Mouse (Mus musculus) liver, embryonic 13.5 days (tissue): ENCODE data around the gene Kcnh1. TPM values are rescaled to one million over a fixed set of nuclear protein-coding genes. Genes with fewer than 3 reads are reported as not detected.

Experiments
- ATAC-seq: fragments of 200-750 bp; cut with Nextera tagmentation; 2 replicates; pipeline ENCODE4 v1.8.0; 2017; ENCODE audit warnings: low read depth, mild to moderate bottlenecking, moderate number of reproducible peaks, moderate library complexity
- DNase-seq: peaks from one replicate; pipeline ENCODE4 v3.0.0; 2022
- H3K27ac ChIP-seq: fragments of 300-500 bp; sonication (generic); 2 replicates; pipeline ENCODE4 v1.5.1; 2015; ENCODE audit warnings: moderate library complexity, mild to moderate bottlenecking, inconsistent platforms
- H3K27me3 ChIP-seq: fragments of 300-500 bp; sonication (generic); 2 replicates; pipeline ENCODE4 v1.6.1; 2015; ENCODE audit warnings: mild to moderate bottlenecking, inconsistent platforms
- H3K36me3 ChIP-seq: fragments of 300-500 bp; sonication (generic); 2 replicates; pipeline ENCODE4 v1.6.1; 2015; ENCODE audit warnings: mild to moderate bottlenecking, inconsistent platforms
- H3K4me1 ChIP-seq: fragments of 300-500 bp; sonication (generic); replicated peaks from 2 replicates; pipeline ENCODE4 v1.6.1; 2015; ENCODE audit warnings: inconsistent platforms
- H3K4me2 ChIP-seq: fragments of 300-500 bp; sonication (generic); 2 replicates; pipeline ENCODE4 v1.6.1; 2015; ENCODE audit warnings: inconsistent platforms, mild to moderate bottlenecking, moderate library complexity
- H3K4me3 ChIP-seq: fragments of 300-500 bp; sonication (generic); replicated peaks from 2 replicates; pipeline ENCODE4 v1.5.1; 2015; ENCODE audit warnings: mild to moderate bottlenecking, inconsistent platforms
- H3K9ac ChIP-seq: fragments of 300-500 bp; sonication (generic); 2 replicates; pipeline ENCODE4 v1.6.1; 2015; ENCODE audit warnings: mild to moderate bottlenecking, inconsistent platforms
- H3K9me3 ChIP-seq: fragments of 300-500 bp; sonication (generic); replicated peaks from 2 replicates; pipeline ENCODE4 v1.6.1; 2016; ENCODE audit warnings: inconsistent platforms
- WGBS: fragments of 180-500 bp; shearing (Covaris S2); methylation state at CpG from one replicate; pipeline ENCODE4 v1.1.7; 2015; ENCODE audit not compliant: insufficient replicate concordance; 5-methylcytosine and 5-hydroxymethylcytosine counted together
- polyA plus RNA-seq: library from polyadenylated mRNA; unstranded; fragments of >200 nt; fragmentation: Nextera tagmentation; extraction: Ambion mirVana; gene quantifications from 2 replicates; pipeline ENCODE4 v1.2.1, GENCODE M21; 2015

The Kcnh1 gene
- polyA plus RNA-seq, 1 experiment from 2014 or later, result 0.02 TPM

GRCm38 (mm10) chr1:192324223-192324622 lies 133.6 kb downstream of the Kcnh1 start:
- DNase-seq, result no peak
- 54% methylated on average over 3 of the region's 3 CpGs for WGBS

GRCm38 (mm10) chr1:192327052-192327451 lies 136.5 kb downstream of the Kcnh1 start:
- ATAC-seq (no peak), DNase-seq (no peak)
- Histone ChIP-seq H3K4me2 (no peak overlapping the region), H3K27ac (no peak overlapping the region), H3K27me3 (no peaks in the 10 kb centered on the region), H3K9me3 (no peaks in the 10 kb centered on the region; the same call in 1 of the 2 replicates), H3K4me3 (no peak overlapping the region), H3K4me1 (no peaks in the 10 kb centered on the region), H3K9ac (no peak overlapping the region), H3K36me3 (no peaks in the 10 kb centered on the region)
- WGBS, result 54% methylated on average over 8 of the region's 8 CpGs

More at GRCm38 (mm10) chr1:192324223-192324622, 133.6 kb downstream of the Kcnh1 start:
- Histone ChIP-seq H3K27ac (no peak overlapping the region), H3K4me3 (no peak overlapping the region), H3K4me1 (no peaks in the 10 kb centered on the region), H3K27me3 (no peaks in the 10 kb centered on the region), H3K36me3 (no peaks in the 10 kb centered on the region), H3K4me2 (no peak overlapping the region), H3K9me3 (no peaks in the 10 kb centered on the region), H3K9ac (no peak overlapping the region)
- ATAC-seq, result no peak

GRCm38 (mm10) chr1:192331207-192331606 lies 140.6 kb downstream of the Kcnh1 start:
- Histone ChIP-seq H3K9ac (no peak overlapping the region), H3K4me1 (no peaks in the 10 kb centered on the region), H3K36me3 (no peaks in the 10 kb centered on the region), H3K9me3 (no peaks in the 10 kb centered on the region; the same call in 1 of the 2 replicates), H3K27ac (no peak overlapping the region), H3K27me3 (no peaks in the 10 kb centered on the region), H3K4me2 (no peak overlapping the region), H3K4me3 (no peak overlapping the region)
- ATAC-seq (no peak), DNase-seq (no peak)
- WGBS, result 55% methylated on average over 6 of the region's 6 CpGs

GRCm38 (mm10) chr1:192336029-192336428 lies 145.5 kb downstream of the Kcnh1 start:
- WGBS, result 64% methylated on average over 5 of the region's 5 CpGs
- Histone ChIP-seq H3K9ac (no peak overlapping the region), H3K4me3 (no peak overlapping the region), H3K36me3 (no peaks in the 10 kb centered on the region), H3K9me3 (no peaks in the 10 kb centered on the region; the same call in 1 of the 2 replicates), H3K27me3 (no peaks in the 10 kb centered on the region), H3K27ac (no peak overlapping the region), H3K4me2 (no peak overlapping the region), H3K4me1 (no peaks in the 10 kb centered on the region)
- ATAC-seq (no peak), DNase-seq (no peak)

- H3K4me2 ChIP-seq, result no peak overlapping the region
- H3K9me3 ChIP-seq, result no peaks in the 10 kb centered on the region
- H3K27me3 ChIP-seq, result no peaks in the 10 kb centered on the region
- DNase-seq (no peak), ATAC-seq (no peak)
- H3K27ac ChIP-seq, result no peak overlapping the region
- H3K36me3 ChIP-seq, result no peaks in the 10 kb centered on the region
- no peaks in the 10 kb centered on the region for H3K4me1 ChIP-seq
- WGBS, result 59% methylated on average over 9 of the region's 9 CpGs
- H3K9ac ChIP-seq, result no peak overlapping the region
- H3K4me3 ChIP-seq, result no peak overlapping the region
Measured at GRCm38 (mm10) chr1:192339361-192340077, 148.9 kb downstream of the Kcnh1 start.

GRCm38 (mm10) chr1:192341774-192342173 lies 151.2 kb downstream of the Kcnh1 start:
- no peak overlapping the region for H3K9ac ChIP-seq
- H3K4me3 ChIP-seq, result no peak overlapping the region
- 62% methylated on average over 4 of the region's 4 CpGs for WGBS
- H3K9me3 ChIP-seq, result no peaks in the 10 kb centered on the region
- H3K27ac ChIP-seq, result no peak overlapping the region
- H3K4me1 ChIP-seq, result no peaks in the 10 kb centered on the region
- ATAC-seq (no peak), DNase-seq (no peak)
- H3K27me3 ChIP-seq, result no peaks in the 10 kb centered on the region
- H3K36me3 ChIP-seq, result no peaks in the 10 kb centered on the region
- no peak overlapping the region for H3K4me2 ChIP-seq

- no peaks in the 10 kb centered on the region for H3K27me3 ChIP-seq
- H3K9ac ChIP-seq, result no peak overlapping the region
- no peaks in the 10 kb centered on the region for H3K9me3 ChIP-seq
- H3K4me3 ChIP-seq, result no peak overlapping the region
- no peaks in the 10 kb centered on the region for H3K4me1 ChIP-seq
- no peaks in the 10 kb centered on the region for H3K36me3 ChIP-seq
- no peak overlapping the region for H3K27ac ChIP-seq
- H3K4me2 ChIP-seq, result no peak overlapping the region
- 66% methylated on average over 4 of the region's 4 CpGs for WGBS
- DNase-seq (no peak), ATAC-seq (no peak)
Measured at GRCm38 (mm10) chr1:192343996-192344395, 153.4 kb downstream of the Kcnh1 start.

- ATAC-seq (no peak), DNase-seq (no peak)
- H3K4me3 ChIP-seq, result no peak overlapping the region
- H3K27ac ChIP-seq, result no peak overlapping the region
- no peaks in the 10 kb centered on the region for H3K9me3 ChIP-seq
- no peaks in the 10 kb centered on the region for H3K27me3 ChIP-seq
- H3K4me1 ChIP-seq, result no peaks in the 10 kb centered on the region
- no peak overlapping the region for H3K9ac ChIP-seq
- WGBS, result 61% methylated on average over 5 of the region's 5 CpGs
- H3K4me2 ChIP-seq, result no peak overlapping the region
- H3K36me3 ChIP-seq, result no peaks in the 10 kb centered on the region
Measured at GRCm38 (mm10) chr1:192347327-192347726, 156.8 kb downstream of the Kcnh1 start.

- H3K27ac ChIP-seq, result no peak overlapping the region
- H3K36me3 ChIP-seq, result no peaks in the 10 kb centered on the region
- H3K4me2 ChIP-seq, result no peak overlapping the region
- no peak overlapping the region for H3K4me3 ChIP-seq
- no peaks in the 10 kb centered on the region for H3K27me3 ChIP-seq
- DNase-seq (no peak), ATAC-seq (no peak)
- H3K9ac ChIP-seq, result no peak overlapping the region
- H3K9me3 ChIP-seq, result no peaks in the 10 kb centered on the region
- WGBS, result 60% methylated on average over 3 of the region's 3 CpGs
- H3K4me1 ChIP-seq, result no peaks in the 10 kb centered on the region
Measured at GRCm38 (mm10) chr1:192356231-192356630, 165.7 kb downstream of the Kcnh1 start.

- H3K27ac ChIP-seq, result no peak overlapping the region
- no peak overlapping the region for H3K9ac ChIP-seq
- no peaks in the 10 kb centered on the region for H3K9me3 ChIP-seq
- 59% methylated on average over 2 of the region's 2 CpGs for WGBS
- no peak overlapping the region for H3K4me2 ChIP-seq
- H3K27me3 ChIP-seq, result no peaks in the 10 kb centered on the region
- no peaks in the 10 kb centered on the region for H3K4me1 ChIP-seq
- H3K4me3 ChIP-seq, result no peak overlapping the region
- no peaks in the 10 kb centered on the region for H3K36me3 ChIP-seq
- ATAC-seq (no peak), DNase-seq (no peak)
Measured at GRCm38 (mm10) chr1:192359212-192359611, 168.6 kb downstream of the Kcnh1 start.

- no peak overlapping the region for H3K4me2 ChIP-seq
- no peaks in the 10 kb centered on the region for H3K36me3 ChIP-seq
- 51% methylated on average over 5 of the region's 5 CpGs for WGBS
- ATAC-seq, result no peak
- H3K9ac ChIP-seq, result no peak overlapping the region
- no peak overlapping the region for H3K4me3 ChIP-seq
- no peaks in the 10 kb centered on the region for H3K4me1 ChIP-seq
- H3K27ac ChIP-seq, result no peak overlapping the region
- no peaks in the 10 kb centered on the region for H3K27me3 ChIP-seq
- no peak for DNase-seq
- no peaks in the 10 kb centered on the region for H3K9me3 ChIP-seq
Measured at GRCm38 (mm10) chr1:192368336-192368735, 177.8 kb downstream of the Kcnh1 start.

GRCm38 (mm10) chr1:192371943-192372614 lies 181.5 kb downstream of the Kcnh1 start:
- WGBS, result 74% methylated on average over 4 of the region's 4 CpGs
- no peak overlapping the region for H3K4me3 ChIP-seq
- no peaks in the 10 kb centered on the region for H3K9me3 ChIP-seq
- no peak overlapping the region for H3K4me2 ChIP-seq
- H3K27ac ChIP-seq, result no peak overlapping the region
- no peak overlapping the region for H3K9ac ChIP-seq
- DNase-seq (no peak), ATAC-seq (no peak)
- H3K27me3 ChIP-seq, result no peaks in the 10 kb centered on the region
- no peaks in the 10 kb centered on the region for H3K36me3 ChIP-seq
- no peaks in the 10 kb centered on the region for H3K4me1 ChIP-seq
